Mouse (Mus musculus) forebrain, embryonic 12.5 days (tissue): ENCODE measurements at regions not wholly inside any gene's neighbourhood (a gene's known extent, or its start where the extent isn't known, plus 50 kb on each side); places are given as distances from the start of the nearest gene placed in this dataset.

Experiments used
- ATAC-seq: fragments of 200-750 bp; cut with Nextera tagmentation; 2 replicates; pipeline ENCODE4 v1.8.0; 2017; ENCODE audit warnings: moderate TSS enrichment; ENCODE audit not compliant: low FRiP score
- H3K27ac ChIP-seq: fragments of 300-500 bp; sonication (generic); 2 replicates; pipeline ENCODE4 v1.5.1; 2016; ENCODE audit warnings: mild to moderate bottlenecking
- H3K27me3 ChIP-seq: fragments of 300-500 bp; sonication (generic); 2 replicates; pipeline ENCODE4 v1.6.1; 2016; ENCODE audit warnings: mild to moderate bottlenecking
- H3K36me3 ChIP-seq: fragments of 300-500 bp; sonication (generic); replicated peaks from 2 replicates; pipeline ENCODE4 v1.6.1; 2016; ENCODE audit warnings: mild to moderate bottlenecking
- H3K4me1 ChIP-seq: fragments of 300-500 bp; sonication (generic); 2 replicates; pipeline ENCODE4 v1.6.1; 2016
- H3K4me2 ChIP-seq: fragments of 300-500 bp; sonication (generic); 2 replicates; pipeline ENCODE4 v1.6.1; 2016; ENCODE audit warnings: mild to moderate bottlenecking, moderate library complexity
- H3K4me3 ChIP-seq: fragments of 300-500 bp; sonication (generic); replicated peaks from 2 replicates; pipeline ENCODE4 v1.5.1; 2016; ENCODE audit warnings: mild to moderate bottlenecking
- H3K9ac ChIP-seq: fragments of 300-500 bp; sonication (generic); 2 replicates; pipeline ENCODE4 v1.6.1; 2016; ENCODE audit warnings: mild to moderate bottlenecking
- H3K9me3 ChIP-seq: fragments of 300-500 bp; sonication (generic); 2 replicates; pipeline ENCODE4 v1.6.1; 2016
- WGBS: fragments of 180-500 bp; shearing (Covaris S2); methylation state at CpG from one replicate; pipeline ENCODE4 v1.1.7; 2016; 5-methylcytosine and 5-hydroxymethylcytosine counted together

GRCm38 (mm10) chr8:28267277-28267676, 819.8 kb downstream of the Poteg start:
- H3K9me3 ChIP-seq, result no peaks in the 10 kb centered on the region
- no peak overlapping the region for H3K4me3 ChIP-seq
- H3K4me1 ChIP-seq, result no peaks in the 10 kb centered on the region
- WGBS, result 76% methylated on average over 5 of the region's 5 CpGs
- H3K27ac ChIP-seq, result no peak overlapping the region
- no peak for ATAC-seq
- H3K4me2 ChIP-seq, result no peak overlapping the region
- H3K9ac ChIP-seq, result no peak overlapping the region
- no peaks in the 10 kb centered on the region for H3K27me3 ChIP-seq
- H3K36me3 ChIP-seq, result no peaks in the 10 kb centered on the region

- Histone ChIP-seq H3K27ac (no peak overlapping the region), H3K4me3 (no peak overlapping the region), H3K27me3 (no peaks in the 10 kb centered on the region), H3K9me3 (no peaks in the 10 kb centered on the region), H3K4me1 (no peaks in the 10 kb centered on the region), H3K36me3 (no peaks in the 10 kb centered on the region), H3K9ac (no peak overlapping the region), H3K4me2 (no peak overlapping the region)
- no peak for ATAC-seq
- 80% methylated on average over 2 of the region's 2 CpGs for WGBS
Measured at GRCm38 (mm10) chr8:28284257-28284656, 836.8 kb downstream of the Poteg start.

- Histone ChIP-seq H3K4me3 (no peak overlapping the region), H3K4me1 (no peaks in the 10 kb centered on the region), H3K36me3 (no peaks in the 10 kb centered on the region), H3K27me3 (no peaks in the 10 kb centered on the region), H3K27ac (no peak overlapping the region), H3K9me3 (no peaks in the 10 kb centered on the region), H3K4me2 (no peak overlapping the region), H3K9ac (no peak overlapping the region)
- 77% methylated on average over 5 of the region's 5 CpGs for WGBS
- no peak for ATAC-seq
Measured at GRCm38 (mm10) chr8:28298896-28299793, 851.7 kb downstream of the Poteg start.

GRCm38 (mm10) chr8:28317081-28317480, 869.6 kb downstream of the Poteg start:
- ATAC-seq, result no peak
- H3K9me3 ChIP-seq, result no peaks in the 10 kb centered on the region
- no peaks in the 10 kb centered on the region for H3K27me3 ChIP-seq
- H3K4me2 ChIP-seq, result no peak overlapping the region
- no peak overlapping the region for H3K4me3 ChIP-seq
- H3K4me1 ChIP-seq, result no peaks in the 10 kb centered on the region
- H3K9ac ChIP-seq, result no peak overlapping the region
- WGBS, result 53% methylated on average over 1 of the region's 1 CpGs
- H3K36me3 ChIP-seq, result no peaks in the 10 kb centered on the region
- no peak overlapping the region for H3K27ac ChIP-seq

GRCm38 (mm10) chr8:28333388-28333787, 885.9 kb downstream of the Poteg start:
- Histone ChIP-seq H3K36me3 (no peaks in the 10 kb centered on the region), H3K9ac (no peak overlapping the region), H3K9me3 (no peaks in the 10 kb centered on the region), H3K27ac (no peak overlapping the region), H3K4me2 (no peak overlapping the region), H3K4me3 (no peak overlapping the region), H3K4me1 (no peaks in the 10 kb centered on the region), H3K27me3 (no peaks in the 10 kb centered on the region)
- no peak for ATAC-seq
- WGBS, result 88% methylated on average over 1 of the region's 1 CpGs

GRCm38 (mm10) chr8:28337484-28337883, 890.0 kb downstream of the Poteg start:
- Histone ChIP-seq H3K9ac (no peak overlapping the region), H3K4me1 (no peaks in the 10 kb centered on the region), H3K4me3 (no peak overlapping the region), H3K27ac (no peak overlapping the region), H3K9me3 (no peaks in the 10 kb centered on the region), H3K27me3 (no peaks in the 10 kb centered on the region), H3K36me3 (no peaks in the 10 kb centered on the region), H3K4me2 (no peak overlapping the region)
- WGBS, result 84% methylated on average over 4 of the region's 4 CpGs
- no peak for ATAC-seq

GRCm38 (mm10) chr8:28341236-28341635, 893.8 kb downstream of the Poteg start:
- H3K9me3 ChIP-seq, result no peaks in the 10 kb centered on the region
- H3K4me3 ChIP-seq, result no peak overlapping the region
- H3K9ac ChIP-seq, result no peak overlapping the region
- WGBS, result 93% methylated on average over 11 of the region's 11 CpGs
- H3K4me2 ChIP-seq, result no peak overlapping the region
- no peak overlapping the region for H3K27ac ChIP-seq
- no peaks in the 10 kb centered on the region for H3K36me3 ChIP-seq
- ATAC-seq, result no peak
- H3K27me3 ChIP-seq, result no peaks in the 10 kb centered on the region
- H3K4me1 ChIP-seq, result no peaks in the 10 kb centered on the region

- H3K36me3 ChIP-seq, result no peaks in the 10 kb centered on the region
- no peaks in the 10 kb centered on the region for H3K4me1 ChIP-seq
- no peak overlapping the region for H3K9ac ChIP-seq
- no peak overlapping the region for H3K4me2 ChIP-seq
- no peak overlapping the region for H3K4me3 ChIP-seq
- ATAC-seq, result no peak
- no peak overlapping the region for H3K27ac ChIP-seq
- no peaks in the 10 kb centered on the region for H3K27me3 ChIP-seq
- H3K9me3 ChIP-seq, result no peaks in the 10 kb centered on the region
Measured at GRCm38 (mm10) chr8:28366470-28366869, 919.0 kb downstream of the Poteg start.

GRCm38 (mm10) chr8:28367361-28367760, 919.9 kb downstream of the Poteg start:
- Histone ChIP-seq H3K4me3 (no peak overlapping the region), H3K9me3 (no peaks in the 10 kb centered on the region), H3K36me3 (no peaks in the 10 kb centered on the region), H3K4me1 (no peaks in the 10 kb centered on the region), H3K27me3 (no peaks in the 10 kb centered on the region), H3K9ac (no peak overlapping the region), H3K4me2 (no peak overlapping the region), H3K27ac (no peak overlapping the region)
- WGBS, result 83% methylated on average over 3 of the region's 3 CpGs
- ATAC-seq, result no peak

- H3K36me3 ChIP-seq, result no peaks in the 10 kb centered on the region
- H3K4me1 ChIP-seq, result no peaks in the 10 kb centered on the region
- no peak overlapping the region for H3K9ac ChIP-seq
- H3K4me3 ChIP-seq, result no peak overlapping the region
- H3K27ac ChIP-seq, result no peak overlapping the region
- 82% methylated on average over 1 of the region's 1 CpGs for whole genome bisulfite sequencing
- ATAC-seq, result no peak
- no peak overlapping the region for H3K4me2 ChIP-seq
- H3K9me3 ChIP-seq, result no peaks in the 10 kb centered on the region
- H3K27me3 ChIP-seq, result no peaks in the 10 kb centered on the region
Measured at GRCm38 (mm10) chr8:28371752-28372151, 924.3 kb downstream of the Poteg start.

- no peak overlapping the region for H3K4me2 ChIP-seq
- no peaks in the 10 kb centered on the region for H3K9me3 ChIP-seq
- no peak overlapping the region for H3K4me3 ChIP-seq
- 62% methylated on average over 1 of the region's 1 CpGs for WGBS
- H3K9ac ChIP-seq, result no peak overlapping the region
- no peak overlapping the region for H3K27ac ChIP-seq
- H3K36me3 ChIP-seq, result no peaks in the 10 kb centered on the region
- H3K27me3 ChIP-seq, result no peaks in the 10 kb centered on the region
- ATAC-seq, result no peak
- no peaks in the 10 kb centered on the region for H3K4me1 ChIP-seq
Measured at GRCm38 (mm10) chr8:28400141-28400540, 952.7 kb downstream of the Poteg start.

GRCm38 (mm10) chr8:28427544-28428135, 980.2 kb downstream of the Poteg start:
- H3K9ac ChIP-seq, result no peak overlapping the region
- no peak overlapping the region for H3K27ac ChIP-seq
- WGBS, result 48% methylated on average over 7 of the region's 7 CpGs
- no peaks in the 10 kb centered on the region for H3K36me3 ChIP-seq
- H3K4me2 ChIP-seq, result no peak overlapping the region
- no peak overlapping the region for H3K4me3 ChIP-seq
- no peaks in the 10 kb centered on the region for H3K4me1 ChIP-seq
- H3K9me3 ChIP-seq, result no peaks in the 10 kb centered on the region
- peak; percentile 46 for ATAC-seq
- H3K27me3 ChIP-seq, result no peaks in the 10 kb centered on the region

GRCm38 (mm10) chr8:28473190-28473589, 1025.7 kb downstream of the Poteg start:
- WGBS, result 94% methylated on average over 2 of the region's 2 CpGs
- Histone ChIP-seq H3K36me3 (no peaks in the 10 kb centered on the region), H3K27me3 (no peaks in the 10 kb centered on the region), H3K4me2 (no peak overlapping the region), H3K27ac (no peak overlapping the region), H3K4me3 (no peak overlapping the region), H3K4me1 (no peaks in the 10 kb centered on the region), H3K9me3 (no peaks in the 10 kb centered on the region), H3K9ac (no peak overlapping the region)
- no peak for ATAC-seq
